Comparison of ENCODE assay signal across 9 mouse cellular contexts in genomic region chr3:152264830-152265229, GRCm38 (mm10). TPM values are rescaled to one million over a fixed set of nuclear protein-coding genes. Genes with fewer than 3 reads are reported as not detected.
DNase-seq lines count a peak whose midpoint lies in the region; ATAC-seq and TF ChIP-seq lines count a peak whose summit lies in the region.
"Had no signal": no experiment of that assay in that cellular context is flagged by ENCODE, and none has a peak within 500 bp of the region (broad histone marks: within the 10 kb centered on the region; RNA-seq: fewer than 3 reads in every experiment).

No protein-coding gene starts in this region.

- no peaks in the 10 kb centered on the region; the same call in 1 of the 2 replicates for H3K36me3 ChIP-seq in E14TG2a.4 (ENCODE audit: insufficient read depth, low read length)
- no peaks in the 10 kb centered on the region for H3K36me3 ChIP-seq in embryonic facial prominence, embryonic 10.5 days (replicated peaks)
- H3K36me3 ChIP-seq in heart, postnatal 0 days (replicated peaks; ENCODE audit: control insufficient read depth, insufficient read depth, low read length): no peaks in the 10 kb centered on the region
- no peaks in the 10 kb centered on the region for H3K36me3 ChIP-seq in liver, embryonic 15.5 days (replicated peaks)
- no peaks in the 10 kb centered on the region for H3K36me3 ChIP-seq in thymus, adult 2 months (ENCODE audit: control insufficient read depth, insufficient read depth, low read length)

- intact Hi-C loops in left cerebral cortex, postnatal 36 days (cut with DNase I): loop anchor here (10.0 kb wide), 1 partner anchor 50 kb away; no protein-coding TSS in a partner anchor

- 47% methylated on average over 12 of the region's 12 CpGs for WGBS in embryonic facial prominence, embryonic 10.5 days
- 22% methylated on average over 12 of the region's 12 CpGs for WGBS in heart, postnatal 0 days
- 47% methylated on average over 12 of the region's 12 CpGs for WGBS in liver, embryonic 15.5 days (ENCODE audit: insufficient replicate concordance)
- 79% methylated on average over 12 of the region's 12 CpGs for WGBS in thymus, adult 2 months

- H3K9me3 ChIP-seq in E14TG2a.4 (ENCODE audit: low read length): peaks cover 30% of the 10 kb centered on the region
- H3K9me3 ChIP-seq in embryonic facial prominence, embryonic 10.5 days: no peaks in the 10 kb centered on the region
- no peaks in the 10 kb centered on the region for H3K9me3 ChIP-seq in heart, postnatal 0 days (replicated peaks; ENCODE audit: control insufficient read depth, low read length)
- no peaks in the 10 kb centered on the region for H3K9me3 ChIP-seq in liver, embryonic 15.5 days (replicated peaks)

- ATAC-seq in heart, postnatal 0 days (ENCODE audit: insufficient read depth, low read depth): peak; percentile 15; the same call in 1 of the 2 replicates
- no peak for ATAC-seq in liver, embryonic 15.5 days (ENCODE audit: insufficient read depth)

- no peak for TF ChIP-seq EP300 in heart, postnatal 0 days (IDR thresholded peaks at IDR 0.05; ENCODE audit: low read depth)

- H3K27ac ChIP-seq in embryonic facial prominence, embryonic 10.5 days (replicated peaks): no peak overlapping the region
- peak overlapping the region; percentile 99 for H3K27ac ChIP-seq in heart, postnatal 0 days (ENCODE audit: low read depth)
- no peak overlapping the region for H3K27ac ChIP-seq in liver, embryonic 15.5 days (replicated peaks)
- no peak overlapping the region for H3K27ac ChIP-seq in thymus, adult 2 months (ENCODE audit: control insufficient read depth, insufficient read depth, low read length)
- H3K27ac ChIP-seq: macrophage had no signal

- H3K4me2 ChIP-seq in heart, postnatal 0 days (ENCODE audit: low read depth, low read length): peak overlapping the region; percentile 63
- peak overlapping the region; percentile 77; the same call in 1 of the 2 replicates for H3K4me2 ChIP-seq in liver, embryonic 15.5 days

- H3K27me3 ChIP-seq in E14TG2a.4 (ENCODE audit: insufficient read depth, low read length): peaks cover 45% of the 10 kb centered on the region
- H3K27me3 ChIP-seq in embryonic facial prominence, embryonic 10.5 days (replicated peaks; ENCODE audit: low read depth, poor library complexity, severe bottlenecking): peaks cover 77% of the 10 kb centered on the region
- H3K27me3 ChIP-seq in heart, postnatal 0 days (ENCODE audit: control insufficient read depth, insufficient read depth, low read length): no peaks in the 10 kb centered on the region
- H3K27me3 ChIP-seq in liver, embryonic 15.5 days: peaks cover 90% of the 10 kb centered on the region
- H3K27me3 ChIP-seq in thymus, adult 2 months (ENCODE audit: control insufficient read depth, insufficient read depth, low read length): peaks cover 12% of the 10 kb centered on the region

- TF ChIP-seq CTCF in E14TG2a.4 (conservative IDR thresholded peaks at IDR 0.05; ENCODE audit: low read length): no peak
- no peak for TF ChIP-seq CTCF in heart, postnatal 0 days (IDR thresholded peaks at IDR 0.05; ENCODE audit: low read depth)
- no peak for TF ChIP-seq CTCF in thymus, adult 2 months (IDR thresholded peaks at IDR 0.05; ENCODE audit: borderline replicate concordance, control insufficient read depth, extremely low read depth, insufficient read depth, low read length, poor library complexity)

- no peak for TF ChIP-seq POLR2A in thymus, adult 2 months (IDR thresholded peaks at IDR 0.05; ENCODE audit: control insufficient read depth, extremely low read depth, insufficient read depth, low read length, poor library complexity)

- peak overlapping the region; percentile 87 for H3K9ac ChIP-seq in heart, postnatal 0 days (replicated peaks; ENCODE audit: low read depth, low read length)
- no peak overlapping the region for H3K9ac ChIP-seq in liver, embryonic 15.5 days

- no peak for DNase-seq in embryonic facial prominence, embryonic 10.5 days (ENCODE audit: low spot score)
- peak; percentile 68 for DNase-seq in heart, postnatal 0 days (ENCODE audit: low spot score)
- DNase-seq in natural killer cell, adult 2 months (ENCODE audit: low spot score in 2 of 2): no peak
- DNase-seq in urinary bladder, adult 18-20 months (ENCODE audit: low spot score in 2 of 2): no peak
- no peak for DNase-seq in thymus, adult 2 months
- DNase-seq in left cerebral cortex, postnatal 36 days (ENCODE audit: low spot score in 2 of 2): no peak

- peak overlapping the region; percentile 81 for H3K4me3 ChIP-seq in E14TG2a.4 (replicated peaks; ENCODE audit: low read length)
- H3K4me3 ChIP-seq in embryonic facial prominence, embryonic 10.5 days: peak overlapping the region; percentile 72
- H3K4me3 ChIP-seq in heart, postnatal 0 days (ENCODE audit: low read depth, low read length): peak overlapping the region; percentile 71
- H3K4me3 ChIP-seq in liver, embryonic 15.5 days (replicated peaks): peak overlapping the region; percentile 58; the same call in 1 of the 2 replicates
- H3K4me3 ChIP-seq in thymus, adult 2 months (ENCODE audit: control insufficient read depth, insufficient read depth, low read length): no peak overlapping the region

- peaks cover 44% of the 10 kb centered on the region for H3K4me1 ChIP-seq in E14TG2a.4 (replicated peaks; ENCODE audit: low read depth, low read length)
- H3K4me1 ChIP-seq in embryonic facial prominence, embryonic 10.5 days: peaks cover 35% of the 10 kb centered on the region
- peaks cover 12% of the 10 kb centered on the region; the same call in 1 of the 2 replicates for H3K4me1 ChIP-seq in heart, postnatal 0 days (ENCODE audit: control insufficient read depth, insufficient read depth)
- peaks cover 33% of the 10 kb centered on the region for H3K4me1 ChIP-seq in liver, embryonic 15.5 days (replicated peaks)
- peaks cover 13% of the 10 kb centered on the region for H3K4me1 ChIP-seq in thymus, adult 2 months (replicated peaks; ENCODE audit: control insufficient read depth, insufficient read depth, low read length)

RNA-seq across cellular contexts. Expression of gene Nexn, which starts 1.3 kb away (rescaled TPM):
- polyA plus RNA-seq in embryonic facial prominence, embryonic 10.5 days (2016; fragmentation: Nextera tagmentation; extraction: Ambion mirVana): 3.9 and 5.7 TPM in 2 replicates
- 32.1 and 88.6 TPM in 2 replicates for total RNA-seq in heart, postnatal 0 days (2014; rRNA removed; ENCODE audit: low replicate concordance)
- 314 and 316 TPM in 2 replicates for polyA plus RNA-seq in heart, postnatal 0 days (2015; fragmentation: Nextera tagmentation; extraction: Ambion mirVana)
- 1.5 and 1.7 TPM in 2 replicates for polyA plus RNA-seq in liver, embryonic 15.5 days (2015; fragmentation: Nextera tagmentation; extraction: Ambion mirVana)
- 0.31 TPM in 1 of 2 replicates, not detected in the other for polyA plus RNA-seq in thymus, adult 2 months (2012; rRNA removed)
- total RNA-seq in left cerebral cortex, postnatal 36 days (2021): 1 to 10 TPM; 3.0 to 4.0 TPM

RNA-seq across cellular contexts. Expression of gene Fubp1, which starts 54.6 kb away (rescaled TPM):
- 438 and 447 TPM in 2 replicates for polyA plus RNA-seq in embryonic facial prominence, embryonic 10.5 days (2016; fragmentation: Nextera tagmentation; extraction: Ambion mirVana)
- 71.2 and 131 TPM in 2 replicates for total RNA-seq in heart, postnatal 0 days (2014; rRNA removed; ENCODE audit: low replicate concordance)
- 72.9 and 80.7 TPM in 2 replicates for polyA plus RNA-seq in heart, postnatal 0 days (2015; fragmentation: Nextera tagmentation; extraction: Ambion mirVana)
- polyA plus RNA-seq in liver, embryonic 15.5 days (2015; fragmentation: Nextera tagmentation; extraction: Ambion mirVana): 55.1 and 57.1 TPM in 2 replicates
- polyA plus RNA-seq in thymus, adult 2 months (2012; rRNA removed): 247 and 254 TPM in 2 replicates
- 100 to 1,000 TPM in 1 of 2 experiments, 10 to 100 TPM in 1; 88.4 to 149 TPM for total RNA-seq in left cerebral cortex, postnatal 36 days (2021)

RNA-seq across cellular contexts. Expression of gene Dnajb4, which starts 54.7 kb away (rescaled TPM):
- 18.5 and 20.1 TPM in 2 replicates for polyA plus RNA-seq in embryonic facial prominence, embryonic 10.5 days (2016; fragmentation: Nextera tagmentation; extraction: Ambion mirVana)
- 52.9 and 54.5 TPM in 2 replicates for total RNA-seq in heart, postnatal 0 days (2014; rRNA removed; ENCODE audit: low replicate concordance)
- polyA plus RNA-seq in heart, postnatal 0 days (2015; fragmentation: Nextera tagmentation; extraction: Ambion mirVana): 60.1 TPM in 2 replicates
- 35.3 and 36.8 TPM in 2 replicates for polyA plus RNA-seq in liver, embryonic 15.5 days (2015; fragmentation: Nextera tagmentation; extraction: Ambion mirVana)
- polyA plus RNA-seq in thymus, adult 2 months (2012; rRNA removed): 8.6 and 9.2 TPM in 2 replicates
- 10 to 100 TPM; 62.8 to 72.6 TPM for total RNA-seq in left cerebral cortex, postnatal 36 days (2021)

Comparison
In these comparisons a context has a peak if more than half of its experiments do, and no peak if none do; other contexts are left out.
1. RNA of gene Nexn, which starts 1.3 kb away (polyA plus RNA-seq): 314 to 316 TPM in heart, postnatal 0 days; 3.9 to 5.7 TPM in embryonic facial prominence, embryonic 10.5 days, 1.5 to 1.7 TPM in liver, embryonic 15.5 days and 0.31 TPM in thymus, adult 2 months; every median in the first group is over 10 times any median in the second.